Mouse (Mus musculus) common myeloid progenitor, adult 5-6 weeks (primary cell): Measurements from ENCODE around the gene Cyp2j12. TPM values are rescaled to one million over a fixed set of nuclear protein-coding genes. Genes with fewer than 3 reads are reported as not detected.
"Not testable (repeated sequence)": the region's sequence is repeated elsewhere in the genome, so short reads cannot be mapped to it uniquely, and the experiment has no call there.

ENCODE experiments used
- ATAC-seq: replicated peaks from 2 replicates; pipeline ENCODE4 v1.8.0; 2016; ENCODE audit warnings: low read depth, mild to moderate bottlenecking, moderate TSS enrichment, inconsistent platforms; ENCODE audit not compliant: poor library complexity, severe bottlenecking
- total RNA-seq: library from RNA; stranded (forward); fragments of 200-1000, 187-1606 nt; gene quantifications from 2 replicates; pipeline ENCODE4 v1.2.3, GENCODE M21; 2017

Gene Cyp2j12
- not detected in 2 replicates for total RNA-seq

DNA sequence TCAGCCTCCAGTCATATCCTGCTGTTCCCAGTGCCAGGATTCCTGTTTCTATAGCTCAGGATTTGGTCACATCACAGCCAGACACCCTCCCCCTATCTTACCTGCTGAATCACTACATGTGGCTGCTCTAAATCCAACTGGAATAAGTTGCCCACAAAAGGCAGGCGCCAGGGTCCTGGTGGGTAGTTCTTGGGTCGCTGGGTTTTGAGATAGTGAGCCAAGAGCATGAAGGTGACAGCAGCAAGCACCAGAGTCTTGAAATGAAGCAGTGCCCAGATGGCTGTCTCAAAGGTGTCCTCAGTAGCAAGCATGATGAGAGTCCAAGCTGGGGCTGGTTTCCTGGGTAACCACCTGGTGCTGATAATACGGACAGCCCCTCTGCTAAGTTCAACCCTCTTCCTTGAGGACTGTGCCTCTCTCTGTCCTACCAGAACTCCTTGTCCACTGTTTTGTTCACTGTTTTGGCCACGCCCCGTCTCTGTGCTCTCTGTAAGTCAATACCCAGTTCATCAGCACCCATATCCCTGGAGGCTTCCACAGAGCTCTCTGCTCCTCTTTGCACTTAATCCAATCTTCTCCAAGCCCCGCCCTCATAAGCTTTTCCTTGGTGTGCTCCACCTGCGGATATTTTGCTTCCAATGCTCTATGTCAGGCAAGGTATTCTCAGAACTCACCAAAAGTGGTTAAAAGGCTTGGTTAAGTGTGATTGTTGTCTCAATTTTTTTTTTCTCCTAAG, at the start of gene Cyp2j12:
Gene Cyp2j12, minus strand, starts transcription at position 421 of the 736 bp plus-strand sequence.
- no peak for ATAC-seq

DNA sequence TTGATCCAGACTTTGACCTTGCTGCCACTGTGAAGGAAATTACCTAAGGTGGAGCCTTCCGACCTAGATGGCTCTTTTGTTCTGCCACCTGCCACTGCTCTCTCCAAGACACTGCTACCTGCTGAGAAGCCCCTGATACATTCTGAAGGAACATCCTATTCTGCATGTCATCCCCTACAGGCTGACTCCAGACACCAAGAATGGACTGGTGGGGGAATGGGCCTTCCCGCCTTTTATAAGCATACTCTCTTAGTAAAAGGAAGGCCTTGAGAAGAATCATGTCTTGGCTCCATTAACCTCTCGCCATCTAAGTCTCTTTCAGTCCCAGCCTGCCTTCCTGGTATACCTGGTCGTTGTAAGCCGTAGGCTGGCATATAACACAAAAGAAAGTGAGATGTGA, 48.4 kb upstream of the Cyp2j12 start:
- not testable (repeated sequence) for ATAC-seq

DNA sequence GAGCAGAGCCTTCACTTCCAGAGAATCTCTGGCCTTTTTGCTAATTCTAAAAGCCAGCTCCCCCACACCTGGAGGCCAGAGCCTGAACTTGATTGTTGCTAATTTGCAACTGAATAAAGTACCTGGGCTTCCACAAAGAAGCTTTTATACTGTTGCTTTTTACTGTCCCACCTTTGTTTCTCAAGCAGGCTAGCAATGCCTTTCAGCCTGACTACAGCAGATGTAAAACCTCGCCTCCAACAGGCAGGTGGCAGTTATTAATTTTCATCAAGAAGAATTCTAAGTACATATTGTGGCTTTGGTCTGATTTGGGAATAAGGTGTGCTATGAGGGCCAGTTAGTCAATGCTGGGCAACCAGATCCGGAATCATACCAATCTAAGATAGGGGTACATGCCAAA, 47.7 kb upstream of the Cyp2j12 start:
- not testable (repeated sequence) for ATAC-seq

DNA sequence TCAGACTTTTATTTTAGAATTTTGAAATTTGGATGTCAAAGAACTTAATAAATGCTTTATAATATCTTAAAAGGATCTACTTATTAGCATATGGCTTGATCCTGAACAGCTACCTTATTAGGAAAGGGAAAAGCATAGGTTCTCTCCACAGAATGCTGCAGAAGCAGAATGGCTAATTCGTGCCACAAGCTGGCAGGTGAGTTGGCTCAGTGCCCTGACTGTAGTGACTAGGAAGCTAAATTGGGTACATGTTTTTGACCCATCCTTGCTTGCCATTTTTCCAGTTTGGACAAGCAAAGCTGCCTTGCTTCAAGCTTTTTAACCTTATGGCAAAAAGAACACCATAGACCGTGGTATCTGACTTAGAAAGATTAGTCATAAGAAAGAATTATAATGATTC, 47.2 kb upstream of the Cyp2j12 start:
- not testable (repeated sequence) for ATAC-seq

DNA sequence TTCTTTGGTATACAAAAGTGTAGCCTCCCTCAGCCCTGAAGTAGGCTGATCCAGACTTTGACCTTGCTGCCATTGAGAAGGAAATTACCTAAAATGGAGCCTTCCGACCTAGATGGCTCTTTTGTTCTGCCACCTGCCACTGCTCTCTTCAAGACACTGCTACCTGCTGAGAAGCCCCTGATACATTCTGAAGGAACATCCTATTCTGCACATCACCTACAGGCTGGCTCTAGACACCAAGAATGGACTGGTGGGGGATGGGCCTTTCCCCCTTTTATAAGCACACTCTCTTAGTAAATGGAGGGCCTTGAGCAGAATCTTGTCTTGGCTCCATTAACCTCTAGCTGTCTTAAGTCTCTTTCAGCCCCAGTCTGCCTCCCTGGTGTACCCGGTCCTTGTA, 43.8 kb upstream of the Cyp2j12 start:
- ATAC-seq = not testable (repeated sequence)

DNA sequence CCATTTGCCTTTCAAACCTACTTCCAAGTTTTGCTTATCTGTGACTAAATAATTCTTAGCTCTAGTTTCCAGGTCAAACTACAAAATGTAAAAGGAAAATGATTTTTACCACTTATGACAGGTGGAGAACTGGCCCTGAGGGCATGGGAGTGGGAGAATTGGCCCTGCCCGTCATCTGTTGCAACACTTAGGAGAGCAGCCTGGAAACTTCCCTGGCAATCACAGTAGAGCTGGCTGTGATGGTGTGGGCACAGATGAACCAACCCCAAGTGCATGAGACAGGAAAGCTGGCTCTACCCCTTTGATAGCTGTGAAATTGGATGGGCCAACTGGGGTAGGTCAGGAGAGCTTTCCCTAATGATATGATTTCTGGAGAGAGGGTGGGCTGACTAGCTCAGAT, 21.9 kb upstream of the Cyp2j12 start:
- no peak for ATAC-seq

DNA sequence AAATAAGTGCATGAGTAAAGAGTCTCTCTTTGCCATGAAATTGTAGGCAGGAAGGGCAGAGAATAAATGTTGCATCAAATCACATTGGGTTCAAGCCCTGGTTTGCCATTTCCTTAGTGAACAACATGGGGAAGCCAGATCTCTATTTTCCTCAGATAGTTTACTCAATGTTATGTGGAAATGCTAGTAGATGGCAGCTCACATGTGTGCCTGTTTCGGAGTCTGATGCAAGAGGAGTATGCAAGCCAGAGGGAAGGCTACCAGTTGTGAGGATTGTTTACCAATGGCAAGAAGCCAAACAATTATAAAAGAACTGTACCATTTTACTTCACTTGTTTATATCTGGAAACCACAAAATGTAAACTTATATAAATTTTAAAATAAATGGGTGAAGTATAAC, 20.6 kb upstream of the Cyp2j12 start:
- ATAC-seq = no peak

DNA sequence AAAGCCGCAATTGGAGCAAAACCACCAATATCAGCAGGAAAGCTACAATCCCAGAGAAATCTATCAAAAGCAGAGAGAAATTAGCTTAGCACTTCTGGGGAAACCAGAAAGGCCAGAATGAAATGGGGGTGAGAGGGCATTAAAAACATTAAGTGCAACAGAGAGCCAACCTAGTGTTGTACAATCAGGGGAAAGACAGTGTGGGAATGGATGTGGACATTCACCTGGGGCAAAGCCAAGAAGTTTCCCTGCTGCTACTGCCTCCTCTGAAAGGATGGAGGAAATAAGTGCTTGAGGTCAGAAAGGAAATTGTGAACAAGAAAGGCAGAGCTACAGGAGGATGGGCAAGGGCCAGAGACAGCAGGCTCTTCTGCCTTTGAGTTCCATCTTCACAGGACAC, 1.7 kb downstream of the Cyp2j12 start:
- no peak for ATAC-seq

DNA sequence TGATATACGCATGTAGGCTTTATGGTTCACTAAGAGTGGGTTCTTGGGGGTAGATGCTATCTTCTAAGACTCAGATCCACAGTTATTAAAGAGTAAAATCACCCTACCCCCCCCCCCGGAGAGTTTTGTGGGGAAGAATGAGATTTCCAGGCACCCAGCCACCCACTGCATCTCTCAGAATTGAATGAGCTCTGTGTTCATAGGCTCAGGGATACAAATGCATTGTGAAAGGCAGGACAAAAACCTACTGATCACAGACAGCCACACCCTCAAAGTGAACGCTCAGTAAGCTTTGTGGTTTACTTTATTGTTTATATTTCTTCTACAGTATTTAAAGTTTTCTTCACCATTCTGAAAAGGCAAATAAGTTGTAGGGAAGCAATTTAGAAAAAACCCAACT, 6.7 kb downstream of the Cyp2j12 start:
- no peak for ATAC-seq

DNA sequence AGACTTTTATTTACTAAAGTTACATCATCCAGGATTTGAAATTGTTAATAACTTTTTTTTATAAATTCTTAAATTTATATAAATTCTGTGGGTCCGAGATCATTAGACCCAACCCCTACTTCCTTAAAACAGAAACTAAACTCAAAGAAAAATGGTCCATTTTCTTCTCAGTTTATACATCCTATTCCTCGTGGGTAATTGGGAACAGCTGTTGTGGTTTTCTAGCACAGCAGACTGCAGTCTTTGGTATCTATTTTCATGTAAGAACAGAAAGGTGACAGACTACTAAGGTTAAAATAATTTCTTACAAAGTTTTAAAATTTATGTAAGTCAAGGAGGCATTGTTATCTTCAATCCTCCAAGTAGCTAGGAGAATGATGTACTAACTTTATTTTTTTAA, 44.1 kb downstream of the Cyp2j12 start:
- ATAC-seq = no peak

DNA sequence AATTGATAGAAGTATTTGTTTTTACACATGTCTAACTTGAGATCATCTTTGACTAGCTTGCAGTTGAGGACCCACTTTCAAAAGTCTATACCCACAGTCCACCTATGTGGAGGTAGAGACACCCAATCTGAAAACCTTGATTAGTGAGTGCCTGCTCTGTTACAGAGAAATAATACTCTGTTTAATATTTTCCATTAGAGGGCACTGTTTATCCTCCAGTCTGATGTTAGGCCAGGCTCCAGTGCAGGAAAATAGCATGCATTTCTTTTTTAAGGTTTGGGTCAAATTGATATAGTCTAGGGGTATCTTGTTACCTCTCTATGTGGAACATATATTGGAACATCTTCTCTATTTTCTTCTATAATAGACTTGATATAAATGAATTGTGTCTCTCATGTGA, 49.1 kb downstream of the Cyp2j12 start:
- ATAC-seq = no peak

DNA sequence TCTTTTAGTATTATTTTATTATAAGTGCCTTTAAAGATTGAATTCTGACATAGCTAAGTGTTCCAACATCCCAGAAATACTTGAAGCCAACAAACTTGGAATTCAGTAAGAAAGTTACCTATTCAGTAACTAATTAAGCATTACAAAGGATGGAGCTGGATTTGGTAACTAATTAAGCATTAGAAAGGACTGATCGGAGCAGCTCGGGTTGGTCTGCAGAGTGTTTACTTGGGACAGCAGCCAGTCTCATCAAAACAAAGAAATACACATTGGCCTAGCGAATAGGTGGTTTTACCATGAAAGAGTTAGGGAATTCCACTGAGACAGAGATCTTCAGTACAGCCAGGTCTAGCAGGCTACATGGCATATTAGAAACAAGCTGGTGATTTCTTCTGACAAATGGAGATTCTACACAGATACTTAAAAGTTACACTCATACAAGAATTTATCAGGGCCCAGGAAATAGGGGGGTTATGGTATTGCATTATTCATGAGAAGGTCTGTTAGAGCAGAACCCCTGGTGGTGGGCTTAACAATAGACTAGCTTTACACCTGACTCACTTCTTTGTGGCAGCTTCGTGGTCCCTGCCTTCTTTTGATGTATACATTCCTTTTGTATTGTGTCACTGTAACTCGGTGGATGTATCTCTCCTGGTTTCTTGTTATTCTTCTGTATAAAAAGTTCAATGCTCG, 51.5 kb downstream of the Cyp2j12 start:
- not testable (repeated sequence) for ATAC-seq

DNA sequence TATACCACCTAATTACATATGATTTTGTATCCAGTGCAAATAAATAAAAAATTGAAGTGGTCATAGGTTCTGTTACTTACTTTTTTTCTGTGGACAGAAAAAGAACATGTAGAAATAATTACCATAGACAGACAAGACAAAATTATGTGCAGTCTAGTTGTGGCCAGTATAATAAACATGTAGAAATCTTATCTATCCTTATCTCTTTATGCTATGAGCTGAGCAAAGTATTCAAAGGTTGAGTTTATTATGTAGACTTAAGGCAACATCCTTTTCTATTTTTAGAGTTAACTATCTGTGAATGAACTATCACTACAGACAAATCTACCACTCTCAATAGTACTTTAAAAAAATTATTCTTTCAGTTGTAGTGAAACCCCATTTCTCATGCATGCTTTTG, 62.6 kb downstream of the Cyp2j12 start:
- no peak for ATAC-seq

DNA sequence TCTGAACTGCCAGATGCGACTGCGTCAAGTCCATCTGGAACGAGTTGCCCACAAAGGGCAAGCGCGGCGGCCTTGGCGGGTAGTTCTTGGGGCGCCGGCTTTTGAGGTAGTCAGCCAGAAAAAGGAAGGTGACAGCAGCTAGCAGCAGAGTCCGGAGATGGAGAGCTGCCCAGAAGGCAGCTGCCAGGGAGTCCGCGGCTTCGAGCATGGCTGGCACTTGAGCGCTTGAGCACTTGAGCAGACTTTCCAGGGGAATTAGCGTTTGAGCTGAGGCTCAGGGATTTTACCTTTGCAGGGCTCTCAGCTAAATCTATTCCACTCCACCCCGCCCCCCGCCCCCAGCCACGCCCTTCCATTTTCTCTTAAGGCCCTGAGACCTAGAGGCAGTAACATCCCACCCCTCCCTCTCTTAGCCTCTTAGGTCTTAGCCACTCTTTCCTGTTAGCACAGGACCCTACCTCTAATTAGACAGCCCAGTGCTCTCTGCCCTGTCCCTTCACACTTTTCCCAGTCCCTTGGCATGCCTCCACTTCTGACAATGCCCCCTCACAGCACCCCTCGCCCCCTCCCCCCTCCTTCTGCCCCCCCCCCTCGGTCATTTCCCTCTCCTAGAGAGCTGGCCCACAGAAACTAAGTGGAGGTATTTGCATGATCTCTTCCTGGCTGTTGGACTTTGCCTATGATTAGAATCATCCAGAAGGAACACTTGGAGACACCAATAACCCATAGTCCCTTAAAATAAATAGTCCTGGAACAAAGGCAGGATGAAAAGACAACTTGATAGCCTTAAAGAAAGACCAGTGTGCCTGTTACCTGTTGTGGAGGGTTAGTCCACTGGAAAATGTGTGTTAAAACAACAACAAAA, 63.5 kb downstream of the Cyp2j12 start, which contains the start of gene Cyp2j13:
Gene Cyp2j13, minus strand, starts transcription at position 286 of the 865 bp plus-strand sequence.
- no peak for ATAC-seq

DNA sequence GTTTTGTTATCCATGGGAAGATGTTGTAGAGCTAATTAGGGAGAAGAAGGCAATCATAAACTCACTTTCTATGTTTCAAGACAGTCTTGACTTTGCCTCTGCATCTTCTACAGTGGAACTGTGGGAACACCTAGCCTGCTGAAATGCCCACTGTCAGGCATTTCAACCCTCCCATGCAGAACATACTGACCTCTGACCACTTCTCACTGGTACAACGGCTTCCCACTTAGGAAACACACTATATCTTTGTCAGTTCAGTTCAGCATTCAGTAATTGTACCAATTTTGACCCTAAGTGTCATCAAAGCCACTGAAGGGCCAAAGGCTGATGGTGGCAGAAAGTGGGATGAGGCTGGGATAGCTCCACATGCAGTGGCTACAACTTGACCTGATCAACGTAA, 78.9 kb downstream of the Cyp2j12 start:
- no peak for ATAC-seq

DNA sequence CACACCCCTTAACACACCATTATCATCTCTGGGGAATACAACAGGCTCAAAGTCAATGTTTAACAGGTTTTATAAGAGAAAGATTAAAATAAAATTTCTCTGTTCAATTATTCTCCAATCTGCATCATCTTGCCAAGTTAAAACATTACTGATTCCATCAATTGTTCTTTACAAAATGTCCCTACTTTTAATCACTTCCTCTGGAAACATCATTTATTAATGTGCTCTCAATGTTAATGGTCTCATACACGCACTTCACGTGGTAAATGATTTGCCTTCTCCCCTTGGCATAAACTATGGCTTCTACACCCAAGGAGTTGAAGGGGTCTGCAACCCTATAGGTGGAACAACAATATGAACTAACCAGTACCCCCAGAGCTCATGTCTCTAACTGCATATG, 80.8 kb downstream of the Cyp2j12 start:
- no peak for ATAC-seq

Other genes with a start within 250 kb of the Cyp2j12 start
- 25.2 and 28.4 TPM in 2 replicates for gene Hook1, start 173.9 kb downstream of the Cyp2j12 start, total RNA-seq
- not detected in 2 replicates for gene Cyp2j13, start 63.6 kb downstream of the Cyp2j12 start, total RNA-seq
- not detected in 2 replicates for gene Cyp2j7, start 95.5 kb upstream of the Cyp2j12 start, total RNA-seq
- not detected in 2 replicates for gene Cyp2j11, start 207.5 kb upstream of the Cyp2j12 start, total RNA-seq